Mouse (Mus musculus): ENCODE results near the gene Rbms3.

The Rbms3 gene

GRCm38 (mm10) chr9:117091253-117092176 lies 538.2 kb downstream of the Rbms3 start:
- no peak for DNase-seq

- peak; percentile 92 to 94 for DNase-seq
Observed at GRCm38 (mm10) chr9:117089409-117090147, 540.1 kb downstream of the Rbms3 start.

- no peak for DNase-seq
Observed at GRCm38 (mm10) chr9:117088309-117088708, 541.4 kb downstream of the Rbms3 start.

- DNase-seq, result no peak
Observed at GRCm38 (mm10) chr9:117085706-117086105, 544.0 kb downstream of the Rbms3 start.

- DNase-seq, result no peak
Observed at GRCm38 (mm10) chr9:117084471-117084870, 545.2 kb downstream of the Rbms3 start.

GRCm38 (mm10) chr9:117079471-117079870 lies 550.2 kb downstream of the Rbms3 start:
- DNase-seq, result no peak

- no peak for DNase-seq
Observed at GRCm38 (mm10) chr9:117077548-117077947, 552.2 kb downstream of the Rbms3 start.

- no peak for DNase-seq
Observed at GRCm38 (mm10) chr9:117076785-117077184, 552.9 kb downstream of the Rbms3 start.

GRCm38 (mm10) chr9:117072433-117073099 lies 557.1 kb downstream of the Rbms3 start:
- no peak for DNase-seq

- DNase-seq, result no peak
Observed at GRCm38 (mm10) chr9:117070616-117071015, 559.1 kb downstream of the Rbms3 start.

GRCm38 (mm10) chr9:117069232-117069631 lies 560.5 kb downstream of the Rbms3 start:
- no peak for DNase-seq

- no peak for DNase-seq
Observed at GRCm38 (mm10) chr9:117067703-117068419, 561.9 kb downstream of the Rbms3 start.

- no peak for DNase-seq
Observed at GRCm38 (mm10) chr9:117066502-117066901, 563.2 kb downstream of the Rbms3 start.

- no peak for DNase-seq
Observed at GRCm38 (mm10) chr9:117065601-117066000, 564.1 kb downstream of the Rbms3 start.

- DNase-seq, result no peak
Observed at GRCm38 (mm10) chr9:117059586-117059985, 570.1 kb downstream of the Rbms3 start.

- DNase-seq, result no peak
Observed at GRCm38 (mm10) chr9:117059135-117059534, 570.6 kb downstream of the Rbms3 start.

GRCm38 (mm10) chr9:117051935-117052334 lies 577.8 kb downstream of the Rbms3 start:
- no peak for DNase-seq

GRCm38 (mm10) chr9:117048641-117049040 lies 581.1 kb downstream of the Rbms3 start:
- no peak for DNase-seq

- DNase-seq, result no peak
Observed at GRCm38 (mm10) chr9:117041993-117042366, 587.7 kb downstream of the Rbms3 start.

- DNase-seq, result no peak
Observed at GRCm38 (mm10) chr9:117041291-117041992, 588.3 kb downstream of the Rbms3 start.

- peak in 1 of 2 experiments; percentile 3 for DNase-seq
Observed at GRCm38 (mm10) chr9:117039941-117040453, 589.7 kb downstream of the Rbms3 start.

GRCm38 (mm10) chr9:117032690-117033089 lies 597.0 kb downstream of the Rbms3 start:
- no peak for DNase-seq

Data from cerebellum, postnatal 36 days (tissue).